Mouse (Mus musculus): ENCODE results near the gene Gm21988.

Gene Gm21988

DNA sequence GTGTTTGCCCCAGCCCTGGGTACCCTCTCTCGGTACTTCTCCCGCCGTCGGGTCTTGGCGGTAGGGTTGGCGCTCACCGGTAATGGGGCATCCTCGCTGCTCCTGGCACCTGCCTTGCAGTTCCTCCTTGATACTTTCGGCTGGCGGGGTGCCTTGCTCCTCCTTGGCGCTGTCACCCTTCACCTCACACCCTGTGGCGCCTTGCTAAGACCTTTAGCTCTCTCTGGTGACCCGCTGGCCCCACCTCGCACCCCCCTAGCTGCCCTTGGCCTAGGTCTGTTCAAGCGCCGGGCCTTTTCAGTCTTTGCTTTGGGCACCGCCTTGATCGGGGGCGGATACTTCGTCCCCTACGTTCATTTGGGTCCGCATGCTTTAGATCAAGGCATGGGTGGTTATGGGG, 24.3 kb downstream of the Gm21988 start:
- peak; percentile 64 for DNase-seq

DNA sequence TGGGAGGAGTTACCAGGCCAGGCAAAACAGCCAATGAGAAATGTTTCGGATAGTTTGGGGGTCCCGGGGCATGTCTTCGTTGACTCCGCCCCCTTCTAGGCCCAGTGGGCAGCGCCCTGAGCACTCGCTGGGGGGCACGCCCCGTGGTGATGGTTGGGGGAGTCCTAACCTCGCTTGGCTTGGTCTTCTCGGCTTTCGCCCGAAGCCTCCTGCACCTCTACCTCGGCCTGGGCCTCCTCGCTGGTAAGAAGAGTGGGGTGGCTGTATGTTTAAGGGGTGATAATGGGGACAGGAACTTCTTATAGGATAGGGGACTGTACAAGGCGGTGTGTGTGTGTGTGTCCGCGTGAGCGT, 24.8 kb downstream of the Gm21988 start:
- no peak for DNase-seq

DNA sequence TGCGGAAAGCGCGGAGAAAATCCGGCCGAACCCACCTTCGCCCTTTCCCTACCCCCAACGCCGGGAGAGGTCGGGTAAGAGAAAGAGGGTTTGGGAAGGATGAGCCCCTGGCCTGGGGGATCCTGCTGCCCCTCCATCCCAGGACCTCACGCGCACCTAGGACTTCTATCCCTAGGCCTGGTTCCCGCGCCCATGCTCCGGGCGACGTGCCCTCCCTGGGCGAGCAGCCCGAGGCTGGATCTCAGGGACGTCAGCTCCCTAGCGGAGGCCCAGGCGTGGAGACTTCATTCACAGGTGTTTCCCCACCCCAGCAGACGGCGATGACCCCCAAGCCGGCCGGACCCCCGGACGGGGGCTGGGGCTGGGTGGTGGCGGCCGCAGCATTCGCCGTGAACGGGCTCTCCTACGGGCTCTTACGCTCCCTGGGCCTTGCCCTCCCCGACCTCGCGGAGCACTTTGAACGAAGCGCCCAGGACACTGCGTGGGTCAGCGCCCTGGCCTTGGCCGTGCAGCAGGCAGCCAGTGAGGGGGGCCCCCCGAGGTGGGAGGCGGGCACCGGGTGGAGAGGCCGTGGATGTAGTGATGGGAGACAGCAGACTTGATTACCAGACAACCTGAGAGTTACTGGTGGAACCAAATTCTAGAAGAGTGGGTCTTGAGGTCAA, 25.3 kb downstream of the Gm21988 start:
- peak; percentile 73 for DNase-seq

DNA sequence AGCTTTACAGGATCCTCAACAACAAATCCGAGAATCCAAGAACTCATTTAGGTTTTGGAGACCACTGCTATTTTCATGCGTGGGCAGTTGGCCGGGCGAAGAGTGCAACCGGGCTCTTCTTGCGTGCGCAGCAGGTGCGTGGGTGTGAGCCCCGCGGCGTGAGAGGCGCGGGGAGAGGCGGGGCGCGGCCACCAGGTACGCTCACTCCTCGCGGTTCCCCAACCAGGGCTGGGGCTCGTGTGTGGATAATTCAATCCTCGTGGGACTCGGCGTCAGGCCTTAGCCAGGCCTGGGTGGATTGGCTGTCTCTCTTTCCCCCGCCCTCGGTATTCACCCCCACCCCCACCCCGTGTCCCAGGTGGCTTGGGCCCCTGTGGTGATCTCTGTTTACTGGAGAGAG, 25.9 kb downstream of the Gm21988 start:
- peak; percentile 76 for DNase-seq

DNA sequence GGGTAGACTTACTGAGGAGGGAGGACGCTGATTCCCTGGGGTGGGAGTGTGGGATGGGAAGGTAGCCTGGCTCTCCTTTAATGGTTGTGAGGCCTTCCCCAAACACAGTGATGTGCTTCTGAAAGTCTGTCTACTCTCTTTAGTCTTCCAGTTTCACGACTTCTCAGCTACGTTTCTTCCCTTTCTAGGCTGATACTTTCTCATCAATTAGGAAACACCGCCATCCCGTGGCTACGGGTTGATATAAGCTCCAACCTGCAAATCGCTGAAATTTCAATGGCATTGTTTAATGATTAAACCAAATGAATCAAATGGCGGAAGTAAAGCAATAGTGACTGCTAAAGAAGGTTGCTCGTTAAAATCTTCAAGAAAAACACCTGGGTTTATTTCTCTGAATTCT, 26.7 kb downstream of the Gm21988 start:
- DNase-seq, result peak; percentile 78

DNA sequence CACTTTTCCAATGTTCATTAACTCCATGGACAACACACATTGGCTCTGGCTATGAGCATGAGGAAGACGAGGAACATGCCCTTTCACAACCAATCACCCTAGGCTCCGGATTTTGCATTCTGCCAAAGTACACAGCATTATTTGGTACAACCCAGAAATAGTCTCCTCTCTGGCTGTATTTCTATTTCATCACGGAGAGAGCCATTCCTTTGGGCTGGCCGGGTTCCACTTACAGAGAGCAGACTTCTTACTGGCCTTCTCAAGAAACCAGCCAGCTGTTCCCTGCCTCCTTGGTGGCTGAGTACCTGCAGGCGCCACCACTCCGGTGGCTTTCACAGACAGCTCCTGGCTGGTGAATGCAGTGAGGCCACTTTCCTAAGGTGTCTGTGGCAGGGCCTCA, 27.2 kb downstream of the Gm21988 start, which contains the start of gene Slc16a11:
Gene Slc16a11, plus strand, starts transcription at position 330 of the 400 bp plus-strand sequence.
- DNase-seq, result peak; percentile 42

DNA sequence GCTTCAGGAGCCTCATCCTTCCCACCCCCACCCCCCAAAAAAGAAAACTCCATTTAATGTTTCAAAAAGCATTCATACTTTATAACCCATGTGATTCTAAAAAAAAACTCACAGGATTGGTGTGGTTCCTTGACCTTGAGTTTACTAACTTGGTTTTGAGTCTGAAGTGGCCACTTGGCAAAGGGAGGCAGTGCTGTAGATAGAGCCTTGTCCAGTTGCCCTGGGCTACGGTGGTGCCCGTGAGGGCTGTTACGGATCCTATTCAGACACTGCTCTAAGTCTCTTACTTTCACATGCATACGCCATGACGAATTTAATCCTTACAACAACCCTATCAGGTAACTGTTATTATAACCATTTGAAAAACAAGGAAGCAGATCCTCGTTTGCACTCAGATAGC, 27.7 kb downstream of the Gm21988 start:
- no peak for DNase-seq

DNA sequence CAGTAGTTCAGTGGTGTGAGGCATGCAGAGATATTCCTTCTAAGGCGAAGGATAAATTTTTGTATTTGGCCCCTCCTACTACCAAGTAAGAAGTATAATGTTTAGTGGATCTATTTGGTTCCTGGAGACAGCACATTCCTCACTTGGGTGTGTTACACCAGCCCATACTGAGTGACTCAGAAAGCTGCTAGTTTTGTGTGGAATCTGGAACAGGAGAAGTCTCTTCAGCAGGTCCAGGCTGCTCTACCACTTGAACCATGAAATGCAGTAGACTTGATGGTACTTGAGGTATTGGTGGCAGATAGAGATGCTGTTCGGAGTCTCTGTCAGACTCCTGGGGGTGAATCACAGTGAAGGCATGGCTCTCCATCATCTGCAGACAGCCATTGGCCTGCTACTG, 28.9 kb downstream of the Gm21988 start:
- DNase-seq, result no peak

DNA sequence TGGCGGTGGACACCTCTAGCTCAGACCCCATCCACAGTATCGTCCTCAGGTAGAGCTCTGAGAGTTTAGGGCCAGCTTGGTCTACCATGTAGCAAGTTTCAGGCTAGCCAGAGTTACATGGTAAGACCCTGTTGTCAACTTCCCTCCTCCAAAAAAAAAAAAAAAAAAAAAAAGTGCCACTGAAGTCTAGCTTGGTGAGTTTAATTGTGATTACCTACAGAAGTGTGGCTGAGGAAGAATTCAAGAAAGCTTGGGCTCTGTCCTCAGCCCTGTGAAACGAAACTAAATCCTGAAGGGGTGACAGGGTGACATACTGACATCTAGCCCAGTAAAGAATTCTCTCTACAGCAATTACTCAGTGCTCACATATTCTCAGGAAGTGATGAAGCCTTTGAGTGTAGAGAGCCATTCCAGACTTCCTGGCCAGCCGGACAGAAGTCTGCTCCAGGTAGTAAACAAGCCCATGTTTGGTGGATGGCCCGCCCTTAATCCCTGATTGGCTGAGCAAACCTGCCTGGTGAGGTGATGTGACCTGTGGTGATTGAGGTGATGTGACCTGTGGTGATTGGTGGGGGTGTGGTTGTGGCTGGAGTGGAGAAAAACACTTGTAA, 30.7 kb downstream of the Gm21988 start:
- no peak for DNase-seq

DNA sequence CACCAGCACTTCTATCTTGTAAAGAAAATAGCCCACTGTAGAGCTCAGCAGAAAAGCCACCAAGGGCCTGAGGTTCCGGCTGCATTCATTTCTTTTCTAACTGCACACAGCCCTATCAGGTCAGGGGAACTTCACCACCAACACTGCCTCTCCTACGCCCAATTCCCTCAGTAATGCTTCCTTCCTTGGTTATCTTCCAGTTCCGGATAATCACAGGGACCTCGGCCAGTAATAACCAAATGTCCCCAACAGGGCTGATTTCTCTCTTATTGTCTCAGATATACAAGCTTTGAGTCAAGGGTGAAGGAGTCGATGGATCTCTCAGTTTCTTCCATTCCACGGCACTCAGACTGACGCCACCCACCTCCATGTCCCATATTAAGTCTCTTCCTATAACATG, 32.3 kb downstream of the Gm21988 start:
- DNase-seq, result no peak

DNA sequence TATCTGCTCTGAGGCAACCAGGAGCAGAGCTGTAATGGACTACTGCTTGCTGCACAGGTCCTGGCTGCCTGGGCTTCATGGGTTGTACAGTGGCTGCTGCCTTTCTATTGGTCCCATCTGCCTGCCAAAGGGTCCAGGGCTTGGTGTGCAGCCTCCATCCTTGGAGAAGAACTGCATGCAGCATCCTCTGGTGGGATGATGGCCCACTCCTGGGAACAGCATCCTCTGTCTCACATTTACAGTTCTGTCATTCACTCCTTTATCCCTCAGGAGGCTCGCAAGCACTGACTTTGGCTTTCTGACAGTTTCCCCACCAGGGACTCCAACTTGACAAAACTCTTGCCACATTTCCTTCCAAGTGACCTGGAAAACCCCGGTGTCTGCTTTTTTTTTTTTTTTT, 32.8 kb downstream of the Gm21988 start:
- no peak for DNase-seq

DNA sequence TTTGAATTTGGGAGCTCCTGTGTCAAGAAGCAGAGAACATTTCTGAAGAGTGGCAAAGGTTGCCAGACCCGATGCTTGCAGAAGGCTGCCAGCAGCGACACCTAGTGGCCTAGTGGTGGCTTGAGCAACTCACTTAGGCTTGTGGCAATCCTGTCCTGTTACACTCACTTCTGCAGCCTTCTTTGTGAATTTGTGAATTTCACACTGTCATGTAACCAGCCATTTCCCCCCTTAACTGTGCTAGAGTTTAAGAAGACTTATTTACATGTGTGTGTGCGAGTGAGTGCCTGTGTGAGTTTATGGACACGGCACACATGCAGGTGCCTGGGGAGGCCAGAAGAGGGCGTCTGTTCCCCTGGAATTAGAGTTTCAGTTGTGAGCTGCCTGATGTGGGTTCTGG, 37.9 kb downstream of the Gm21988 start:
- peak; percentile 79 for DNase-seq

DNA sequence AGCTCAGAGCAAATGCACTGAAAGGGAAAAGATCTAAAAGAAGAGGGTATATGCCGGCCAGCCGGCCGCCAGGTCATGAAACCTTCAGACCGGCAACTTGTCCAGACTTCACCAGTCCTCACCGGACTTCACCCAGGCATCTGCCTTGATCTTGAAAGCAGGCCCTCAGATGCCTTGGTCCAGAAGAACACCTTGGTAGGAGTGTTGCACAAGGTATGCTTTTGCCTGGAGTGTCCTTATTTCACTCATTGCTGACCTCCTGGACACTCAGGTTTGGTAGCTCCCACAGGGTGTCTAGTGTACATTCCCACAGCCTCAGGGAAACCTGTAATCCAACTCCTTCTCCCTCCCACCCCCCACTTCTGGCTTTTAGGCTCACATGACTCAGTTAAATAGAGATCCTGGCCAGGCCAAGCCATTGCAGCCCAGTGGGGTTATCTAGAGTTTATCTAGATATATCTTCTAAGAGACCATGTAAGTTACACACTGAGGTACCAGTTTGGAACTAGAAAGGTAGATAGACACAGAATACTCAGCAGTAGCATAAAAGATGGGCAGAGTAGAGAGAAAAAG, 39.5 kb downstream of the Gm21988 start:
- no peak for DNase-seq

DNA sequence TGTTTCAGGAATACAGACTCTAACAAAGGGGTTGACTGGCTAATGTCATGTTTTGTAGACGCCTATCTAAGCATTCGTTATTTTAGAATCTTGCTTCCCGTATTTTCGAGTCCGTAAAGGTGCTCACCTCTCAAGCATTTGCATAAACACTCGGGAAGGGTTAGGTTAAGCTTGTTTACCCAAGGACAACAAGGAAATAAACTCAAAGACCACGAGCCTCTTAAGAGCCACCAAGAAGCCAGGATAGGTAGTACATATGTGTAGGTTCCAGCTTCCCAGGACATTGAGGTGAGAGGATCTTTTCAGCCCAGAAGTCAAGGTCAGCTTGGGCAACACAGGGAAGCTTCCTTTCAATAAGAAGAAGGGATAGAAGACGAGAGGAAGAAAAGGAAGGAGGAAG, 40.5 kb downstream of the Gm21988 start:
- no peak for DNase-seq

DNA sequence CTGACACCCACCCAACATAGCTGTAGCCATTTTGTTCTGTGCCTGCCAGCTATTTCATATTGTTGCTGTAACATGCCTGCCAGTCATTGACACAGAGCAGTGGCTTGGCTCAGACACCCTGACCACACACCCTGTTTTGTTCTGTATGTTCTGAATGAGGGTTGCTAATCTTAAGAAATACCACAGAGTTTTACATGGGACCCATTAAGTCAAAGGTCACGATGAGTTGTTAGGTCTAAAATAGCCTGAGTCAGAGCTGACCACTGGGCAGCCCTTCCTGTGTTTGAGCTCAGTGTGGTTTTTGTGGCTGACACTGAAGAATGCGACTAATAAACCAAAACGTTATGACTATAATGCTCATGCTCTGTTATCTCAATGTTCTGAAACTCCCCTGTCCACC, 41.3 kb downstream of the Gm21988 start:
- DNase-seq, result no peak

DNA sequence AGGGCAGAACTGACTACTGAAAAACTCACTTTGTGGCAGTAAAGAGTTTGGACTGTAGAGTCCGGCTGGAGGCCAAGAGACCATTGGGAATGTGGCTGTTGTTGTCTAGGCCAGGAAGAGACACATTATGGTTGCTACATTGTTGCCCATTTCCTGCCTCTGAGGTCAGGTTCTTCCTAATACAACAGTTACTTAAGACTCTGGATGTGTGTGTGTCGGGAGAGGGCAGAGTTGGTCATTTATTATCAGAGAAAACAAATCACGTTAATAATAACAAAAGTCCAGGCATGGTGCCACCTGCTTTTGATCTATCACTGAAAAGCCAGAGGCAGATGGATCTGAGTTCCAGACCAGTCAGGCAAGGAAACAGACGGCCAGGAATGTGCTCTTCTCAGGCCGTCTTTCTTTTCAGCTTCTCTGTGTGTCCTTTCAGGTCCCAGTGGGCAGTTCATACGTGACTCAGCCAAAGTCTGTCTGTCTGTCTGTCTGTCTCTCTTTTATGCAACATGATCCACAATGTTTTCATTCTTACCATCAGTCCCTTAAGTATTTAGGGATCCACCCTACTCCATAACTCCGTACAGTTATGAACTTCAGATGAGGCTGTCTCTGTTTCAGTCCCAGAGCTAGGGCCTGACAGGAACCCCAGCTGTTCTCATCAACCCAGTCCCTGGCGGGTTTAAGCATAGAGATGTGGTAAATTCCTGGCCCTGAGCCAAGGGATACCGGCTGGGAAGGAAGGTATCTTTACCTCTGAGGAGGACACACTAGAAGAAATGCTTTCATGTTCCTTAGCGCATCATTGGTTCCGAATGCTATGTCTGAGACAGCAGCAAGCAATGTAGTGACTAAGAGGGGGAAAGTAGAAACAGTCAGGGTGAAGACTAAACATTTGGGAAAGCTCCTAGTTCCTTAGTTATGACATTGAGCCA, 46.0 kb downstream of the Gm21988 start:
- no peak for DNase-seq

DNA sequence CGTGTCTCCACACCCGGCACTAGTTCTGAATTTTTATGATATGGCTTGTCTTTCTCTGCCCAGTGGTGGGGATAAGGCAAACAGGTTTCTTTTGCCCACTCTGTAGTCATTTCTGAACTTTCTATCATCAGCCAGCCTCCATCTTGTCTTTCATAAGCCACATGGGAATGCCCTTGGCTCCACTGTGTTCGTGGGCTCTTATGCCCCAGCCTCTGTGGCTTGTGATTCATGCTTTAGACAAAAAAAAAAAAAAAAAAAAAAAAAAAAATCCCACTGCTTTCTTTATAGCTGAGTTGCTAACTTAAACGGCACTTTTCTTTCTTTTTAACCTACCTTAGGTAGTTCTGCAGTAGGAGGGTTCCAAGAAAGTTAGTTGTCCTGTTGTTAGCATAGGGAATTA, 47.5 kb downstream of the Gm21988 start:
- DNase-seq, result no peak

DNA sequence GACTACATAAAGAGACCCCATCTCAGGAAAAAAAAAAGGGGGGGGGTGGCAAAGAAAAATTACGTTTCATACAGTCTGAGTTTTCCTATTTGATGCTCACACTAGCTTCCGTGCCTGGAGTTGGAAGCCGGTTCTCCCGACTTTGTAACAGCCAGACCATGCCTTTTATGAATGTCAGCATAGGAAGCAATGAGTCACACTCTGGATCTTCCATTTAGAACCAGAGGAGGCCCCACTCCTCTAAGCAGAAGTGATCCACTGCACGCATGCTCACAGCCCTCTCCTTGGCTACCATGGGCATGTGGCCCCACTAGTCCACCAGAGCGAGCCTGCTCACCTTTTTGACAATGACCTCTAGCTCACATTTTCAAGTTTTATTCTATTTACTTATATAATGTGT, 48.4 kb downstream of the Gm21988 start:
- DNase-seq, result no peak

DNA sequence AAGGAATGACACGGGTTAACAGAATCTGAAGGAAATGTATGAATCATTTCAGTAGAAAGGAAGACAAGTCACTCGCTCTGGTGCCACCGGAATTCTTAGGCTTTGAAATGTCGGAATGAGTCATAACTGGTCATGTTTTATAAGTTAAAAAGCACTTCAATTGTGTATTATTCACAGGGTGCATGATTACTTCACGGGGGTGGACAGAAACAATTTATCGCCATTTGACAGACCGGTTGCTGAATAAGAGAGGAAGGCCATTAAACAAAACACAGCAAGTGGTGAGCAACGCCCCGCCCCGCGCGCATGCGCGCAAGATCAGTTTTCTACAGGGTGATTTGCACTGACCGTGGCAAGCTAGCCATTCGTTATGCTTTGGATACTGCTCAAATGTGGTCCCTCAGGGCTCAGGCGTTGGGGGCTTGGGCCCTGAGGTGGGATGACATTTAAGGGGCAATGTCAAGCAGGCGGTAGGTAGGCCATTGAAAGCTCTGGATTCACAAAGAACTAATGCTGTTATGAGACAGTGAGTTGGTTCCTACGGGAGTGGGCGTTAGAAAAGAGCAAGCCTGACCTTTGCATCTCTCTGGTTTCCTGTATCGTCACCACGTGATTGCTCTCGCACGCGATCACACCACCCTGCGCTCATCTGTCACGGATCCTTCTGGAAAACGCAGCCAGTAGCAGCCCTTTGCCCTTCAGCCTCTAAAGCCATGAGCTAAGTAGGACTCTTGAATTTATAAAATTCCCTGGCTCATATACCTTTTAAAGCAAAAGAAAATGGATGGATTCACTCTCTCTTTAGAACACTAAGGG, 50.1 kb downstream of the Gm21988 start:
- no peak for DNase-seq

Measured in cerebellum, adult 8-10 months (tissue).